Mouse (Mus musculus) spleen, adult 10 weeks (tissue): ENCODE data around the gene Duxf3. TPM values are rescaled to one million over a fixed set of nuclear protein-coding genes. Genes with fewer than 3 reads are reported as not detected.

ENCODE experiments used
- polyA plus RNA-seq: library from polyadenylated mRNA; stranded (reverse); fragments of 350-450 nt; fragmentation: Illumina TruSeq; extraction: RNeasy Lipid Tissue Mini Kit (QIAGEN cat#74804); gene quantifications from one replicate; pipeline ENCODE4 v1.2.3, GENCODE M21; 2015; ENCODE audit warnings: low replicate concordance; ENCODE audit not compliant: insufficient read depth

Gene Duxf3
- not detected for polyA plus RNA-seq

DNA sequence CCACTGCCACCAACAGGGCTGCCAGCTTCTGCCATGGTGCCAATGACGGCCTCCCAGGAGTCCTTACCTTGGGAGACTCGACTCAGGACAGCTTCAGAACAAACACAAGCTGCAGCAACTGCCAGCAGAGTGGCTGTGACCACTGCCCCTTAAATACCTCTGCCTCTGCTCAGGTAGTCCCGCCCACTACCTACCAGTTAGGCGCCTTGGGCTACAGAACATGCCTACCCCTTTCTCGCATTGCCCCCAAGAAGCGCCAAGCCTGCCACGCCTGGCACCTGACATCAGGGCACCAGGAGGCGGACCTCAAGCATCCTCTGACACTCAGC, at the start of gene Duxf3:
TSS of gene Duxf3 (minus strand) at position 35 of the 329 bp plus-strand sequence.

DNA sequence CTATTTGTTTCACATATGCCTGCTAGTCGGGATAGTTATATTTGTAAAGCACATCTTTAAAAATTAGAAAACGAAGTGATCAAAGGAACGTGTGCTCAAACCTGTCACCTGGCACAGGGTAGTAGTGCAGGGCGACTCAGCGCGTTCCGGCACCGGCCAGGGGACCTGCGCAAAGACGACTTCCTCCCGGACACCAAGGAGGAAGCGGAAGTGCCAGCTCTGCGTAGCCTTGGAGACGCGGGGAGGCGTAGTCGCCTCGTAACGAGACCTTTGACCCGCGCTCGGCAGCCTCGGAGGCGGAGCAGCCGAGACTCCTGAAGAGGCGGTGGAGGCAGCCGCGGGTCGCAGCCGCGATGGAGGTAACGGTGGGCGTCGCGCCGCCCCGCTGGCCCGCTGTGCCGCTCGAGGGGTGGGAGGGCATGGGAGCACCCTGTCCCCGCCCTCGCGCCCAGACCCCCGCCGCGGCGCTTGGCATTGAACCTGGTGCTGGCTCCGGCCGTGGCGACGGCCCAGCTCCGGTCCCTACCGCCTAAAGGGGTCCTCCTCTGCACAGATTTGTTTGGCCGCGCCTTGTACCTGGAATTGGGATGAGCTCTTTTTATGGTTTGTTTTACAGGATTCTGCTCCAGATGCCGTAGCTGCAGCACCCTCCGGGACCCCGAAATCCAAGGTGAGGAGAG, 22.9 kb upstream of the Duxf3 start, which contains the start of gene Gcc2:
TSS of gene Gcc2 (plus strand) at position 285 of the 680 bp plus-strand sequence.

DNA sequence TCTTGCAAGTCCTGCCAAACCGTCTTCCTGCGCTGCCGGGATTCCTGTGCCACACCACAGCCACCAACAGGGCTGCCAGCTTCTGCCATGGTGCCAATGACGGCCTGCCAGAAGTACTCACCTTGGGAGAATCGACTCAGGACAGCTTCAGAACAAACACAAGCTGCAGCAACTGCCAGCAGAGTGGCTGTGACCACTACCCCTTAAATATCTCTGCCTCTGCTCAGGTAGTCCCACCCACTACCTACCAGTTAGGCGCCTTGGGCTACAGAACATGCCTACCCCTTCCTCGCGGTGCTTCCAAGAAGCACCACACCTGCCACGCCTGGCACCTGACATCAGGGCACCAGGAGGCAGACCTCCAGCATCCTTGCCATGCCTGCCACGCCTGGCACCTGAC, 4.1 kb upstream of the Duxf3 start, which contains the start of gene Gm4981:
TSS of gene Gm4981 (minus strand) at position 89 of the 400 bp plus-strand sequence.

DNA sequence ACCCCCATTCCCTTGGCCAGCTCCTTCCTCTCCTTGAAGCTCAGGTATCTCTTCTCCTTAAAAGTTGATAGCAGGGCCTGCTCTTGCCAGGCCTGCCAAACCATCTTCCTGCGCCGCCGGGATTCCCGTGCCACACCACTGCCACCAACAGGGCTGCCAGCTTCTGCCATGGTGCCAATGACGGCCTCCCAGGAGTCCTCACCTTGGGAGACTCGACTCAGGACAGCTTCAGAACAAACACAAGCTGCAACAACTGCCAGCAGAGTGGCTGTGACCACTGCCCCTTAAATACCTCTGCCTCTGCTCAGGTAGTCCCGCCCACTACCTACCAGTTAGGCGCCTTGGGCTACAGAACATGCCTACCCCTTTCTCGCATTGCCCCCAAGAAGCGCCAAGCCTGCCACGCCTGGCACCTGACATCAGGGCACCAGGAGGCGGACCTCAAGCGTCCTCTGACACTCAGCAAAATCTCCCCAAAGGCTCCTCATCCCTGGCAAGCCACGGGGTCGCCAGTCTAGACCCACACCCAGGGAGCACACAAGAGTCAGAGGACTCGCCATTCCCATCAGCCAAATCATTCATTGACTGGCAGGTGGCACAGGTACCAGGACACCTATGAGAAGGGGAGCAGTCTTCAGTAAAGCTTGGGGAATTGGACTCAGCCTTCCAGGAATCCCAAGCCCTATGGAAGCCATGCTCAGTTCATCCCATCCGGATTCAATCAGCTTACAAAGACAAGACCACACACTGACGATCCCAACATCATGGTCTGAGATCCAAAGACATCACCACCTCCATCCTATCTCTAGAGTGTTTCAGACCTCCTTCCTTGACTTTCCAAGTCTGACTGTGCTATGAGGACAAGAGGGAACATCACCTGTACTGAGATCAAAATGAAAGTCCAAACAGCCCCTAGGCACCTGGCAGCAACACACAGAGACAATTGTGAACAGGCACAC, 7.4 kb downstream of the Duxf3 start, which contains the start of gene AW822073:
TSS of gene AW822073 (minus strand) at position 104 of the 959 bp plus-strand sequence.

Other genes starting within 250 kb of the Duxf3 start
- not detected for gene AW822073, start 7.7 kb downstream of the Duxf3 start, polyA plus RNA-seq
- gene Gm4981, start 4.0 kb upstream of the Duxf3 start, polyA plus RNA-seq, result not detected
- gene Gcc2, start 22.8 kb upstream of the Duxf3 start, polyA plus RNA-seq, result 31.2 TPM
- gene Lims1, start 90.8 kb upstream of the Duxf3 start, polyA plus RNA-seq, result 106 TPM
- 95.8 TPM for gene Ranbp2, start 214.2 kb upstream of the Duxf3 start, polyA plus RNA-seq